Mouse (Mus musculus) liver, adult (tissue): ENCODE measurements at regions not wholly inside any gene's neighbourhood (a gene's known extent, or its start where the extent isn't known, plus 50 kb on each side); places are given as distances from the start of the nearest gene placed in this dataset.

ENCODE experiments used
- GATA4 ChIP-seq: IDR thresholded peaks from 2 replicates; pipeline ENCODE4 v1.6.1; 2014; ENCODE audit warnings: mild to moderate bottlenecking, low read length; ENCODE audit not compliant: insufficient replicate concordance

DNA sequence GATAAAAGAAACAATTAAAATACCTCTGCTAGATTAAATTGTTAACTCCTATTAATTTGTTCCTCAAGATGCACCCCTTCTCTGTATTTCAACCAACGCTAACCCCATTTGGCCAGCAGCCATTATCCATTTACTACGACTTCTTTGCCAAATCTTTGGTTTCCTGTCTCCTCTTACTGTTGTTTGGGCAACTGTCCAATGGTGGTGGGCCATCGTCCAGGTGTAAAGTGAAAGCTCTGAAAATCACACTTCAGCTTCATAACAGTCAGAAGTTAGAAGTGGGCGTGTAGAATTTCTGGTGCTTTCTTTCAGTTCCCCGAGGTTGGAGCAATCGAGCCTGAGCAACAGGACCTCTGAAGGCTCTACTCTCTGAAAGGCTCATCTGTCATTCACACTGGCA is 66.8 kb upstream of the Zbtb20 start:
- no peak for TF ChIP-seq GATA4

GRCm38 (mm10) chr16:42807536-42807935 is 68.1 kb upstream of the Zbtb20 start:
- TF ChIP-seq GATA4 = no peak

DNA sequence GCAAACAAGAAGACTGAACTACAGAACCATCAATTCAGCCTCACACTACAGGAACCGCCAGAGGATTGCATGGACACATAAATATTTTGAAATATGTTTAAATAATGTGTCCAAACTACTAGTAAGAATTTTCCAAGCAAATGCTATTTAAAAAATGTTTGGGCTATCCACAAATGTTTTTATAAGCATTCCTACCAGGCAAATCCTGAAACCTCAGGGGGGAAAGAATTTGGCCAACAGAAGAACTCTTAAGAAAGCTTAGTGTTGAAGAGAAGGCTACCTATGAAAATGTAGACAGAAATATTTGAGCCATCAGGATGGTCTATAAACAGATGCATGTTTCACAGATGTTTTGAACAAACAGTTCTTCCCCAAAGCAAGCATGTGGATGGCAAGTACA is 72.1 kb upstream of the Zbtb20 start:
- TF ChIP-seq GATA4 = no peak

GRCm38 (mm10) chr16:42792571-42792970 is 83.1 kb upstream of the Zbtb20 start:
- TF ChIP-seq GATA4 = no peak

GRCm38 (mm10) chr16:42784712-42785111 is 91.0 kb upstream of the Zbtb20 start:
- TF ChIP-seq GATA4 = no peak

DNA sequence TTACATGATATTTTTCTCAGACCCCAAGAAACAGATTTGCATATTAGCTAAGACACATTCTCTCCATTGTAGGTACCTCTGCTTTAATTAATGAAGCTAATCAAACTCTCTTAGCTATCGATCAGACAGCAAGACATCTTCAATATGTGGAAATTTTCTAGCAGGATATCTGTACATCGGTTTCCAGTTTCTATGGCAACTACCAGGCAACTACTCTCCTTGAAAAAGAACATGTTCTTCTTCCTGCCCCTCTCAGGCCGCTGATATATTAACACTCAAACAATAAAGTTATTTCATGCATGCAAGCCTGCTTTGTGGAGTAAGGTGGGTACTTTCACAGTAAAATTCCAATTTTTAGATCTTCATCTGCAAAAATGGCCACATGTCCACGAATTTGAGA is 91.7 kb upstream of the Zbtb20 start:
- TF ChIP-seq GATA4 = no peak

DNA sequence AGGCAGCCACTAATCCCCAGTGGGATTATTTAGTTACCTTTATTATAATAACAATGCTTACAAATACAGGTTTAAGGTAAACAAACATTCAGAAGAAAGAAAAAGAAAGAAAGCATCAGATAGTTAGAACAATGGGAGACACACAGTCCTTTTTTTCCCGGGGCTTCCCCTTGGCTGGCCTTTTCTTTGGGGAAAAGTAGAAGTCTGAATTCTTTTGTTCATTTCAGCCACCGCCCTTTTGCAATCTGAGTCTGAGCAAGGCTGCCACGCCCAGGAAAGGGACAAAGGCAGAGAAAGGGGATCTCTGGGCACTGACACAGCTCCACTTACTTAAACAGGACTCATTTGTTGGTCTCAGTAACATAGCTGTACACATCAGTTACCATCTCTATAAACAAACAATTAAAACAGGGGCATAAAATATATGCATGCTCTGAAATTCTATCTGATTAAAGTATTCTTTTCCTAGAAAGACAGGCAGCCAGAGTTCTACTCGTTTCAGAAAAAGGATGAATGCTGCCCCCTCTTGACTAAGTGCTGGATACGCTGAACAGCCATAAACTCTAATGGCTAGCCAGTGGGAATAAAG is 93.5 kb upstream of the Zbtb20 start:
- no peak for TF ChIP-seq GATA4

DNA sequence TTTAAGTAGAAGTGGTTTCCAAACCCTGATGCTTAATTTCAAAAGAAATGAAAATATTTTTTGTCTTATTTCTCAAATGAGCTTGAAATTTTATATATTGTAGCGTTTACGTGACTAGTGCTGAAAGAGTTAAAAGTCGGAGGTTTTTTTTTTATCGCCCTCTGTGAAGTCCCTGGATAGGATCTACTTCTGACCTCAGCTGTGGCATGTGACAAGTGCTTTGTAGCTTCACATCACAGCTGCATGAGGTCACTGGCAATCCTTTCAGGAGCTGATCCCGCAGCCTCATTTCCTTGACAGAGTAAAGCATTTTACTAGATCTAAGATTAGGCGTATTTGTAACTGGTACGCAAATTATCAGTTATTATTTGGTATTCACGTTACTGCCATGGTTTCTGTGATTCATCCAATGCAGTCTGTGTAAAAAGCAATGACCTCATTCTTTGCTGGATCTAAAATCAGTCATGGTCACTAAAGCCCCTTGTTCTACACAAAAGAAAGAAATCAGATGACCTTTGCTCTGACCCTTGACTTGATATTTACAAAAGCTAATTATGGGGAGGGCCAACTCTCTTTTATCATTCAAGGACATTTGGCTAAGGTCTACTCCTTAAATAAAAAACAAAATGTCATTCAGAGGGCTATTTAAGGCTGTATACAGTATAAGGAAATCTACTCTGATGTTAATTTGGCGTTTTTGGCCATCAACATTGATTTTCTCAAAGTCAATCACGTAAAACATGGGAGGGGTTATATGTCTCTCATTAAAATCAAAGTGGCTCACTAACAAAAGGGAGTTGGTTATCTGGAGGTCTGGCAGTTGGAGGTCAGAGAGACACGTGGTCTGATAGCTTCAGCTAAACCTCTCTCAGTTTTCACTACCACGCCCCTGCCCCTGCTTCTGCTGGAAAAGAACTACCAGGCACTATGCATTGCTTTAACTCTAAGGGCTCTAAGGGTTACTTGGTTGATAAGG is 94.3 kb upstream of the Zbtb20 start:
- TF ChIP-seq GATA4 = no peak

- no peak for TF ChIP-seq GATA4
Measured at GRCm38 (mm10) chr16:42779957-42780356, 95.7 kb upstream of the Zbtb20 start.

DNA sequence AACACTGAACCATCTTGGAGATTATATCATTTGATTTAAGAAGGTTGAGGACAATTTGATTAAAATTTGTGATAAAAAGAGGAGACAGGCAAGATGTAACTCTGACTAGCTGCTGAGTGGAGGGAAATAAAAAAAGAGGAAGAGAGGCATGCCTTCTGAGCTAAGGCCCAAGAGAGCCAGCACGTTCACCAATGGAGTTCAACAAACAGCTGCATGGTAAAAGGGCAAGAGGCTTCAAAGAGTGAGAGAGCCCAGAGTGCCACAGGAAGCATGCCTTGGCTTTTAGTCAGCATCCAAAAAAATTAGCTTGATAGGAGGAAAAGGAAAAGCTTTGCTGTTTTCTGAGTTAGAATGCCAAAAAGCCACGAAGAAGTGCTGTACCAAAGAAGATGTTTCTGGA is 103.0 kb upstream of the Zbtb20 start:
- no peak for TF ChIP-seq GATA4

DNA sequence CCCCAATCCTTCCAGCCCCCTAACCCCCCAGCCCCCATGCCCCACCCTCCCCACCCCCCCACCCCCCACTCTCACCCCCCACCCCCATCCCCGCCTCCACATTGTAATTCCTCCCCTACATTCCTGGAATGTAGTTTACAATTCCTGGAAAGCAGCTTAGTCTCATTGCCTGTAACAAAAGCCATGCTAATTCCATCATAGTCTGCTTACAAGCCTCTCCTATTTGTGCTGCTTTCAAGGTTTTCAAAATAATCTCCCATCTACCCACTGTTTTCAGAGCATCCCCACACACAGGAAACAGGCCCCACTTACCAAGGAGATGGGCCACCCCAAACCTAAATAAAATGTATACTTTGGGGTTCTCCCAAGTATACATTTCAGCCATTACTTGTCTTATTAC is 105.5 kb upstream of the Zbtb20 start:
- TF ChIP-seq GATA4 = no peak

GRCm38 (mm10) chr16:42748681-42749080 is 127.0 kb upstream of the Zbtb20 start:
- TF ChIP-seq GATA4 = no peak

- no peak for TF ChIP-seq GATA4
Measured at GRCm38 (mm10) chr16:42745943-42746675, 129.6 kb upstream of the Zbtb20 start.

- TF ChIP-seq GATA4 = no peak
Measured at GRCm38 (mm10) chr16:42743538-42743937, 132.1 kb upstream of the Zbtb20 start.

GRCm38 (mm10) chr16:42743120-42743519 is 132.6 kb upstream of the Zbtb20 start:
- TF ChIP-seq GATA4 = no peak

GRCm38 (mm10) chr16:42727826-42728225 is 147.9 kb upstream of the Zbtb20 start:
- no peak for TF ChIP-seq GATA4
